Mouse (Mus musculus): Measurements from ENCODE around the gene Cbx7.
A peak's percentile ranks its signal among the peaks of the same experiment; 100 is the strongest.
"Not testable (repeated sequence)": the region's sequence is repeated elsewhere in the genome, so short reads cannot be mapped to it uniquely, and the experiment has no call there.

Gene Cbx7

GRCm38 (mm10) chr15:79927637-79928122 lies 43.2 kb downstream of the Cbx7 start:
- DNase-seq (ENCODE audit: low spot score in 2 of 2), result peak; percentile 99 to 100

DNA sequence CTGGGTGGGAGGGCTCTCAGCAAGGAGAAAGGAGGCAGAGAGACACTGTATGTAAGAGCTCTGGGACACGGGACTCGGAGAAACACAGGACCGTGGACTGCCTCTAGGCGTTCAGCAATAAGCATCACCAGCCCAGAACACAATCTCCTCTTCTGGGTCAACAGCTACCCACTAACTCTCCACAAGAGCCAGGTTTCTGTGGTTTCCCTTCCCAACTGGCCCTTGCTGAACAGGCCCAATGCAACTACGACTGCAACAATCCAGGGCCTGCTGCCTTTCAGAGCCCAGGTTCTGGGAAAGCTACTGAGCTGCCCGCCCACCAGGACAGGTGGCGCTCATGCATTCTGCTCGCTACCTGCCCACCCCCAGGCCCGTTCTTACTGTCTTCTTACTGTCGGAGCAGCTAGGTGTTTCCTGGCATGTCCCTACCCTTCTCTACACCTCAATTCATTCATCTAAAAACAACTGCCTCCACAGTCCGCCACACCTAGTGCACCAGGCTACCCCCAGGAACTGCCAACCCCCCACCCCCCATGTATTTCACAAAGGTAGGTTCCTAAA lies 44.0 kb downstream of the Cbx7 start:
- DNase-seq (ENCODE audit: low spot score in 2 of 2), result peak; percentile 43 to 49

- no peak for DNase-seq (ENCODE audit: low spot score in 2 of 2)
Observed at GRCm38 (mm10) chr15:79919787-79920186, 51.1 kb downstream of the Cbx7 start.

GRCm38 (mm10) chr15:79918485-79918884 lies 52.4 kb downstream of the Cbx7 start:
- DNase-seq (ENCODE audit: low spot score in 2 of 2), result no peak

DNA sequence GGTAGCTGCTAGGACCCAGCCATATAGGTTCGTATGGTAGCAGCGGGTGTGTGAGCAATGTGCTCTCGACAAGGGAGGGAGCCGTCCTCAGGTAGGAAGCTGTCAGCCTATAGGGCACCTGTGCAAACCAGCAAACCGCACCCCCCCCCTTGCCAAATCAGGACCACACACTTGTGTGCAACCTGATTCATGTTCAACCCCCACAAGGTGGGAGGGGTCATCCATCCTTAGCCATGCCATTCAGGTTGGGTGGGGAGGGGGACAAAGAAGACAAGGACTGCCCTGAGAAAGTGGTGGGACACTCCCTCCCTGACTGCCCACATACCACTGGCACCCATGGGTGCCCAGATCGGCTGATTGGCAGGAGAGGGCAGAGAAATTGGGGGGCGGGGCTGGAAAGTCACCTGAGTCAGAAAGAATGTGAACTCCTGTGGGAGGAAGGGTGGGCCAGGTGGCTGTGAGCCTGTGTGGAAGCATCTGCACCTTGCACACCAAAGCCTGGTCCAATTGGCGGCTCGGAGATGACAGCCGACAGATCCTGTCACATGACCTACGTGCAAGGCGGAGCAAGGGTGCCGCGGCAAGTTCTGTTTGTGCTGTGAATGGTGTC lies 53.7 kb downstream of the Cbx7 start:
- DNase-seq (ENCODE audit: low spot score in 2 of 2), result no peak

- no peak for DNase-seq (ENCODE audit: low spot score in 2 of 2)
Observed at GRCm38 (mm10) chr15:79916150-79916549, 54.8 kb downstream of the Cbx7 start.

DNA sequence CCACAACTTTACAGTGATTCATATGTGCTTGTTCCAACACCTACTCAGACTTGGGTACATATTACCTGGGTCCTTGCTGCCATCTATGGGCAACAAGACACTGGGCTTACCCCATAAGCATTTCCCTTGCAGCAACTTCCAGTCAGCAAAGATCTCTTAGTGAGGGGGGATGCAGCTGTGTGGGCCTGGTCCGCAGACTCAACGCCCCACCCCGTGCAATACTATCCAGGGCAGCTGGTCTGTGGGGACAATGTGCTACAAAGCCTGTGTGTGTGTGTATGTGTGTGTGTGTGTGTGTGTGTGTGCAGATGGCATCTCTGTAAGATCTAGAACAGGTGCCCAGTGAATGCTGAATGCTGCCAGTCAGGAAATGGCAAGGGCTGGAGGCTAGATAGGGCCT lies 56.6 kb downstream of the Cbx7 start:
- DNase-seq (ENCODE audit: low spot score in 2 of 2), result no peak

GRCm38 (mm10) chr15:79913761-79914346 lies 57.1 kb downstream of the Cbx7 start:
- no peak for DNase-seq (ENCODE audit: low spot score in 2 of 2)

DNA sequence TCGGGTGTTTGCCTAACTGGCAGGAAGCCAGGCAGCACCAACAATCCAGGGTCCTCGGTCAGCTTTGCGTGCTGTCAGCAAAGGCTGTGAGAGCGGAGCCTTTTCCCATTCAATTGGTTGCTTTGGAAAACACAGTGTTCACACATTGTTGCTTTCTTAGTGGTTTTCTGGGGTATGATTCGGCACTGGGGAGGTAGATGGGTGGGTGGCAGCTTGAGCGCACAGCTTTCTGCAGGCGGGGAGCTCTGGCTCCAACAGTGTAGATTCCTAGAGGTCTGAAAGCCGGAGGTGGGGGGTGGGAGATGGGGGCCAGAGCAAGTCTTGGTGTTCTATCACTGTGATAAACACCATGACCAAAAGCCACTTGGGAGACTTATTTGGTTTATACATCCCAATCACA lies 59.6 kb downstream of the Cbx7 start:
- no peak for DNase-seq (ENCODE audit: low spot score in 2 of 2)

DNA sequence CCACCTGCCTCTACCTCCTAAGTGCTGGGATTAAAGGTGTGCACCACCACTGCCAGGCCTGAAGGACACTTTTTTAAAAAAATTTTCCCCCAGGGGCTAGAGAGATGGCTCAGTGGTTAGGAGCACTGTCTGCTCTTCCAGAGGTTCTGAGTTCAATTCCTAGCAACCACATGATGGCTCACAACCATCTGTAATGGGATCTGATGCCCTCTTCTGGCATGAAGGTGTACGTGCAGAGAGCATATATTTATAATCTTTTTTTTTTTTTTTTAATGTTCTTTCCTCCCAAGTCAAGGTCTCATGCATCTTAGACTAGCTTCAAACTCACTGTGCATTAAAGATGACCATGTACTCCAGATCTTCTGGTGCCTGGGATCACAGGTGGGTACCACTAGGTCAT lies 60.1 kb downstream of the Cbx7 start:
- DNase-seq (ENCODE audit: low spot score in 2 of 2), result not testable (repeated sequence)

DNA sequence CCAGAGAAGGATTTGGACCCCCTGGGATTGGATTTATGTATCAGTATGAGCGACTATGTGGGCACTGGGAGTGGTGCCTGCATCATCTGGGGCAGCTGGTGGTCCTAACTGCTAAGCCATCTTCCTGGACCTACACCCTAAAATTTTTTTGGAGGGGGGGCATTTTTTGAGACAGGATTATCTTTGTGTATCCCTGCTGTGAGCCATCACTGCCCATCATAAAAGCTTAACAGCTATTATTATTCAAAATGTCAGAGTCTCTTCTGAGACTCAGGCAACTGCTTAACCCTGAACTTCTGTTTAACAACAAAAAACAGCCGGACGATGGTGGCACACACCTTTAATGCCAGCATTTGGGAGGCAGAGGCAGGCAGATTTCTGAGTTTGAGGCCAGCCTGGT lies 61.9 kb downstream of the Cbx7 start:
- not testable (repeated sequence) for DNase-seq (ENCODE audit: low spot score in 2 of 2)

DNA sequence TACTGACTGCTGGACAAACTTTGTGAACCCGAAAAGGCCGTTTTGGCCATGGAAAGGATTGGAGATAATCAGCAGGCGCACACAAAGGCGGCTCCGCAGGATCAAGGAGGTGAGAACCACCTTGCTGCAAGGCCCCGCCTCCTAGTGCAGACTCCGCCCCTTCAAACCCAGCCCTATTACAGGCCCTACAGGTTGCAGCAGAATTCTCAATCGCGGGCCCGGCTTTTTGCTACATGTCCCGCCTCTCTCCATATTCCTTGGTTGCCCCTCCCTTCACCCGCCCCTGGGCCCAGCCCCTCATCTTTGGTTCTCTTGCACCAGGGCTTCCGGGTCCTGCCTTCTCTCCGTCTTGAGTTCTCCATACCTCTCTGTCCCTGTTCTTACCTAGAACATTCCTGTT lies 64.1 kb downstream of the Cbx7 start:
- no peak for DNase-seq (ENCODE audit: low spot score in 2 of 2)

DNA sequence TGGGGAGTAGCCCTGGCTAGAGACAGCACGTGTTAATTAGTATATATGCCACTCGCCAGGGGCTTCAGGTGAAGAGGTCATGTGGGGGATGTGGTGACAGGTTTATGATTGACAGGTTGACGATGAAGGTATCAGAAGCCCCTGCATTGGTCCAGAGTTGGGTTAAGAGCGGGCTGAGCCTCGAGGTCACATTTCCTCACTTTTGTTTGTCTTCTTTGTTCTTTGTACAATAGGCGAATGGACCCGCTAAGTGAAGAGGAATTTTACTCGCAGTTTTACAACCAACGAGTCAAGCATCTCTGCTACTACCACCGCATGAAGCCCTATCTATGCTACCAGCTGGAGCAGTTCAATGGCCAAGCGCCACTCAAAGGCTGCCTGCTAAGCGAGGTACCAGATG lies 65.7 kb downstream of the Cbx7 start:
- no peak for DNase-seq (ENCODE audit: low spot score in 2 of 2)

- not testable (repeated sequence) for DNase-seq (ENCODE audit: low spot score in 2 of 2)
Observed at GRCm38 (mm10) chr15:79904678-79905077, 66.2 kb downstream of the Cbx7 start.

DNA sequence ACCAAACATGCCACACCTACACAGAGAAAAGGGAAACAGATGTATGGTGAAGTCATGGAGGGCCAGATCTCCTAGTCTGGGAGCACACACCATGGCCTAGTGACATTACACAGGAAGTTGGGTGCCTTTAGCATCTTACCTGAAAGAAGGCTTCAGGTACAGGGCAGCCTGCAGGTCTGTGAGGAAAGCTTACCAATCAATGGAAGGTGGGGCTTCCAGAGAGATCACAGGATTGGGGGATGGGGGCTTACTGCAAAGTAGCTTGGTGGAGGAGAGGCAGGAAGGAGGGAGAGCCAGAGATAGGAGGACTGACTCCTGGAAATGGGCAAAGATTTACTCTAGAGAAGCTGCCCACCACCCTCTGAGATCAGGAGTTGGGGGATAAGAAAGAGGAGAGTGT lies 67.0 kb downstream of the Cbx7 start:
- DNase-seq (ENCODE audit: low spot score in 2 of 2), result no peak

DNA sequence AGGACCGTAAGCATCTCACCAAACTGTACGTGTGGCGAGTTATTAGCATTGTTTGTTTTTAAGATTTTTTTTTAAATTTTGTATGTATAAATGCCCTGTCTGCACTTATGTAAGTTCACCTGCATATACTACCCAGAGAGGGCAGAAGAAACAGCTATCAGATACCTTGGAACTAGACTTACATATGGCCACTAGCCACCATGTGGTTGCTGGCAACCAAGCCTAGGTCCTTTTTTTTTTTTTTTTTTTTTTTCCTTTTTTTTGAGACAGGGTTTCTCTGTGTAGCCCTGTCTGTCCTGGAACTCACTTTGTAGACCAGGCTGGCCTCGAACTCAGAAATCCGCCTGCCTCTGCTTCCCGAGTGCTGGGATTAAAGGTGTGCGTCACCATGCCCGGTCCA lies 67.8 kb downstream of the Cbx7 start:
- not testable (repeated sequence) for DNase-seq (ENCODE audit: low spot score in 2 of 2)

DNA sequence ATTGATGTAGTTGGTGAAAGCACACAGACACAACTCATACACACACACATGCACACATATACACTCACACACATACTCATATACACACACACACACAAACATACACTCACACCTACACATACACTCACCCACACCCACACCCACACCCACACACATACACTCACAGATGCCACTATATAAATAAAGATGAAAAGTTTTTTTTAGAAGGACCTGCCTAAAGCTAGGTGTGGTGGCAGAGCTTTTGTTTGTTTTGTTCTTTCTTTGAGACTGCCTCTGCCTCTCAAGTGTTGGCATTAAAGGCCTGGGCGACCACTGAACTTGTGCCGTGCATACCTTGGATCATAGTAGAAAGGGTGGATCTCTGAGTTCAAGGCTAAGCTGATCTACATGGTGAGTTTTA lies 69.5 kb downstream of the Cbx7 start:
- no peak for DNase-seq (ENCODE audit: low spot score in 2 of 2)

DNA sequence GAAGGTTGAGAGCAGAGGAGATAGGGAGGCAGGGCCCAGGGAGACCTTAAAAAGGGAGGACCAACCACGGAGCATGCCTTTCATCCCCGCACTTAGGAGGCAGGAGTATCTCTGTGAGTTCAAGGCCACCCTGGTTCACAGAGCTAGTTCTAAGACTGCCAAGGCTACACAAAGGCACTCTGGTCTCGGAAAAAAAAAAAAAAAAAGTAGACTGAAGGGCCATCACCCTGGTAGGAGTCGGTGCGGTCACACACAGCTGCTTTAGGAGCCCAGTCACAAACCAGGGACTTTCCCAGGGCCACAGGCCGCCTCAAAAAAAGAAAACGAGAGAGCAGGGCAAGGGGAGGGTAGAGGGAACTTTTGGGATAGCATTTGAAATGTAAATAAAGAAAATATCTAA lies 70.2 kb downstream of the Cbx7 start:
- DNase-seq (ENCODE audit: low spot score in 2 of 2), result peak in 1 of 2 experiments; percentile 28

- DNase-seq (ENCODE audit: low spot score in 2 of 2), result peak in 1 of 2 experiments; percentile 13
Observed at GRCm38 (mm10) chr15:79899828-79900510, 71.0 kb downstream of the Cbx7 start.

DNA sequence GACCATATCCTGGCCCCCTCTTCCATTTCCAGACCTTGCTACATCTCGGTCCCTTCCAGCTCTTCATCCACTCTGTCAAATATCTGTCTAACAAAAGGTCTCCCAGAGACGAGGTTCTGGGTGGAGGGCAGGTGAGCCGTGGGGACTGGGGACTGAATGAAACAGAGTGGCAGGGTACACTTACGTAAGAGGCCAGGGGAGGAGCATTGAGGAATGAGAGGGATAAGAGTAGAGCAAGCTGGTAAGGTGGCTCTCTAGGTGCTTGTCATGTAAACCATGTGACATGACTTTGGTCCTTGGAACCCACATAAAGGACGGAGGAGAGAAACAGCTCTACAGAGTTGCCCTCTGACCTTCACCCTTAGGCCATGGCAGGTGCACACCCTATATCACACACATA lies 71.9 kb downstream of the Cbx7 start:
- peak in 1 of 2 experiments; percentile 12 for DNase-seq (ENCODE audit: low spot score in 2 of 2)

DNA sequence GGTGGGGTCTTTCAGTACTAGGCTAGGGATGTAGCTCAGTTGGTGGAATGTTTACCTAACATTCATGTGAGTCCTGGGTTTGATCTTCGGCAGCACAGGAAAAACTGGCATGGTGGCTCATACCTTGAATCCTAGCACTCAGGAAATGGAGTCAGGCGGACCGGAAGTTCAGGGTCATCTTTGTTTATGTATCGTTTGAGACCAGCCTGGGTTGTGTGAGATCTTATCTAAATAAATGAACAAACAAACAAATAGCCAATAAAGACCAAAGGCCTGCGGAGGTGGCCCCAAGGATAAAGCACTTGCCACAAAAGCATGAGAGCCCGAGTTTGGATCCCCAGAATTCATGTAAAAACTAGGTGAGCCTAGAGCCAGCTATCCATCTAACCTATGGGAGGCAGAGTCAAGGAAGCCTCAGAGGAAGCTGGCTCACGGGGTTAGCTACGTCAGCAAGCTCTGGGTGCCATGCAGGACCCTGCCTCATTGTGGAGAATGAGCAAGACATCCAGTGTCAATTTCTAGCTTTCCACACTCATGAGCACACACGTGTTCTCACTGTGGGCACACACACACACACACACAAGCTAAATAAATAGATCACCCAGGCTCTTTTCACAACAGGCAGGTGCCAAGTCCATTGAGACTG lies 74.7 kb downstream of the Cbx7 start:
- peak in 1 of 2 experiments; percentile 13 for DNase-seq (ENCODE audit: low spot score in 2 of 2)
